Mouse (Mus musculus): ENCODE measurements around the gene Edil3.

GRCm38 (mm10) chr13:88823522-88824419, 2.5 kb downstream of the Edil3 start:
- TF ChIP-seq POLR2A (IDR thresholded peaks at IDR 0.05; ENCODE audit: borderline replicate concordance, extremely low read depth, insufficient read depth, insufficient read length, poor library complexity, severe bottlenecking) (peak; percentile 13; the same call in 1 of the 2 replicates), CTCF (IDR thresholded peaks at IDR 0.05; ENCODE audit: borderline replicate concordance, extremely low read depth, insufficient read depth, insufficient read length) (no peak)
